ENCODE assay signal across 12 mouse cellular contexts in genomic region chr1:63457801-63458519, GRCm38 (mm10). TPM values are rescaled to one million over a fixed set of nuclear protein-coding genes. Genes with fewer than 3 reads are reported as not detected.
DNase-seq lines count a peak whose midpoint lies in the region; ATAC-seq and TF ChIP-seq lines count a peak whose summit lies in the region.
"Had no signal": no experiment of that assay in that cellular context is flagged by ENCODE, and none has a peak within 500 bp of the region (broad histone marks: within the 10 kb centered on the region; RNA-seq: fewer than 3 reads in every experiment).

No protein-coding gene starts in this region.

- peak overlapping the region; percentile 75 for H3K27ac ChIP-seq in left cerebral cortex, adult 2 months
- peak overlapping the region; percentile 85 for H3K27ac ChIP-seq in cerebellum, adult 2 months (ENCODE audit: insufficient read depth, low read length)
- H3K27ac ChIP-seq in hindbrain, embryonic 12.5 days = peak overlapping the region; percentile 40; the same call in 1 of the 2 replicates
- H3K27ac ChIP-seq: limb, embryonic 15.5 days had no signal

- no peak for TF ChIP-seq POLR2A in cerebellum, adult 2 months (IDR thresholded peaks at IDR 0.05; ENCODE audit: borderline replicate concordance, insufficient read depth, low read length)

- H3K4me2 ChIP-seq in hindbrain, embryonic 12.5 days (replicated peaks) = no peak overlapping the region
- H3K4me2 ChIP-seq: limb, embryonic 15.5 days had no signal

- ATAC-seq in hindbrain, embryonic 12.5 days (ENCODE audit: low FRiP score) = no peak

- H3K27me3 ChIP-seq in cerebellum, adult 2 months (ENCODE audit: control insufficient read depth, insufficient read depth, low read length) = no peaks in the 10 kb centered on the region
- no peaks in the 10 kb centered on the region for H3K27me3 ChIP-seq in hindbrain, embryonic 12.5 days
- H3K27me3 ChIP-seq: limb, embryonic 15.5 days had no signal

- no peak overlapping the region for H3K4me3 ChIP-seq in left cerebral cortex, adult 2 months
- peak overlapping the region; percentile 24 for H3K4me3 ChIP-seq in cerebellum, adult 2 months (replicated peaks; ENCODE audit: insufficient read depth, low read depth, low read length)
- no peak overlapping the region for H3K4me3 ChIP-seq in hindbrain, embryonic 12.5 days
- H3K4me3 ChIP-seq: limb, embryonic 15.5 days had no signal

- no peak for TF ChIP-seq CTCF in left cerebral cortex, adult 2 months (IDR thresholded peaks at IDR 0.05)
- no peak for TF ChIP-seq CTCF in cerebellum, adult 2 months (IDR thresholded peaks at IDR 0.05; ENCODE audit: borderline replicate concordance, insufficient read depth, low read depth, low read length)

- no peak for DNase-seq in left cerebral cortex, adult 2 months (ENCODE audit: extremely low spot score in 1 of 2, low spot score in 2 of 2)
- no peak for DNase-seq in left cerebral cortex, adult 8-10 months (ENCODE audit: low spot score in 2 of 2)
- DNase-seq in R1 (ENCODE audit: low read depth, low spot score) = peak; percentile 76
- peak; percentile 76 to 89 for DNase-seq in cerebellum, adult 2 months
- DNase-seq in lung, postnatal 14 days = no peak
- no peak for DNase-seq in urinary bladder, postnatal 10 days (ENCODE audit: low spot score)
- DNase-seq in T-cell, adult 2 months (ENCODE audit: low spot score) = no peak
- DNase-seq: gastrocnemius, postnatal 10 days; heart, postnatal 10 days; lung, postnatal 36 days had no signal

- H3K36me3 ChIP-seq in hindbrain, embryonic 12.5 days = no peaks in the 10 kb centered on the region
- H3K36me3 ChIP-seq: limb, embryonic 15.5 days had no signal

- WGBS in cerebellum, adult 2 months = 10% methylated on average over 8 of the region's 8 CpGs
- 61% methylated on average over 8 of the region's 8 CpGs for WGBS in hindbrain, embryonic 12.5 days

- H3K9ac ChIP-seq in hindbrain, embryonic 12.5 days = no peak overlapping the region
- H3K9ac ChIP-seq: limb, embryonic 15.5 days had no signal

- H3K9me3 ChIP-seq in hindbrain, embryonic 12.5 days (replicated peaks) = no peaks in the 10 kb centered on the region
- H3K9me3 ChIP-seq: limb, embryonic 15.5 days had no signal

- peaks cover 18% of the 10 kb centered on the region for H3K4me1 ChIP-seq in cerebellum, adult 2 months (ENCODE audit: control insufficient read depth, insufficient read depth, low read length)
- peaks cover 6% of the 10 kb centered on the region for H3K4me1 ChIP-seq in hindbrain, embryonic 12.5 days
- H3K4me1 ChIP-seq: limb, embryonic 15.5 days had no signal

- intact Hi-C loops in left cerebral cortex, adult 2 months (cut with DNase I) = loop anchor here (5.0 kb wide), 1 partner anchor 114 kb away; no protein-coding TSS in a partner anchor

RNA-seq across cellular contexts. Expression of gene Adam23, which starts 12.3 kb away (rescaled TPM):
- 100 to 1,000 TPM; 146 to 155 TPM for total RNA-seq in left cerebral cortex, adult 2 months (2021)
- 100 to 1,000 TPM; 161 to 180 (median 175) TPM for total RNA-seq in left cerebral cortex, adult 8-10 months (2022)
- 116 and 124 TPM in 2 replicates for polyA plus RNA-seq in cerebellum, adult 2 months (2012; rRNA removed)
- polyA plus RNA-seq in hindbrain, embryonic 12.5 days (2016; fragmentation: Nextera tagmentation; extraction: Ambion mirVana) = 11.4 and 13.4 TPM in 2 replicates

Comparison
In these comparisons a context has a peak if more than half of its experiments do, and no peak if none do; other contexts are left out.
1. DNase-seq: peak in R1 (single experiment) and cerebellum, adult 2 months (2 of 2); none in left cerebral cortex, adult 2 months (0 of 2), left cerebral cortex, adult 8-10 months (0 of 2), lung, postnatal 14 days (single experiment), urinary bladder, postnatal 10 days (single experiment) and T-cell, adult 2 months (single experiment).
2. Peak in every context shown above with its lines, with median percentiles within 50 percentile points of each other: H3K27ac ChIP-seq.